Mouse (Mus musculus): ENCODE measurements around the gene Rasip1. TPM values are rescaled to one million over a fixed set of nuclear protein-coding genes. Genes with fewer than 3 reads are reported as not detected.

The Rasip1 gene
- polyA plus RNA-seq, 1 experiment = not detected

DNA sequence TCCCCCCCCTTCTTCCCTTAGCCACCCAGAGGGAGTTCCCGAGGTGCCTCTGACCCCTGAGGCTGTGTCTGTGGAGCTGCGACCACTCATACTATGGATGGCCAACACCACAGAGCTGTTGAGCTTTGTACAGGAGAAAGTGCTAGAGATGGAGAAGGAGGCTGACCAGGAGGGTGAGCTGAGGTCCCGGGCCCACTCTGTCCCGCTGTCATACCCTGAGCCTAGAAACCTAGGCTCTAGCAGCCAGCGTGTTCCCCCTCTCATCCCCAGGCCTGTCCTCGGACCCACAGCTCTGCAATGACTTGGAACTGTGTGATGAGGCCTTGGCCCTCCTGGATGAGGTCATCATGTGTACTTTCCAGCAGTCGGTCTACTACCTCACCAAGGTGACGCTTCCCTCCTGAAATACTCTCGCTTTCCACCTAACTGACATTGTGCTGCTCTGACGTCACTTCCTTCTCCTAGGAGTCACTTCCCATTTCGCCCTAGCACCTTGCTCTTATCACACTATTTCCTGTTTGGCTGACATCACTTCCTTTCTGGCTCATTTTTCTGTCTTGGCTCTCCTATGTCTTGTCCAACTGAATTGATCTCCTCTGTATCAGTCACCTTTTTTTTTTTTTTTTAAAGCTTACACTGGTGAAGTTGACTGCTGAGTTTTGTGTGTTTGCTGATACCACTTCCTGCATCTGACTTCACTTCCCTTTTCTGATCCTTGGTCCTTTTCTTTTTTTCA is 7.8 kb downstream of the Rasip1 start:
- TF ChIP-seq MYOG (IDR thresholded peaks at IDR 0.05; ENCODE audit: control insufficient read depth, extremely low read depth, insufficient read length) (no peak), MAX (IDR thresholded peaks at IDR 0.05) (no peak), CTCF (IDR thresholded peaks at IDR 0.05; ENCODE audit: control insufficient read depth, insufficient read depth, insufficient read length) (no peak), CEBPB (IDR thresholded peaks at IDR 0.05; ENCODE audit: low read depth) (no peak), MYOD1 (IDR thresholded peaks at IDR 0.05; ENCODE audit: control insufficient read depth, insufficient read length, low read depth) (no peak), USF1 (IDR thresholded peaks at IDR 0.05; ENCODE audit: low read depth) (no peak)
- Histone ChIP-seq H3K79me2 (ENCODE audit: control insufficient read depth, insufficient read depth) (no peaks in the 10 kb centered on the region), H3K27me3 (ENCODE audit: control insufficient read depth, insufficient read depth, insufficient read length) (no peaks in the 10 kb centered on the region), H3K79me3 (ENCODE audit: low read depth) (no peaks in the 10 kb centered on the region), H3ac (ENCODE audit: control insufficient read depth, insufficient read length, low read depth) (no peak overlapping the region), H3K36me3 (ENCODE audit: control insufficient read depth, insufficient read depth) (no peaks in the 10 kb centered on the region), H3K4me3 (ENCODE audit: insufficient read depth, poor library complexity, severe bottlenecking) (no peak overlapping the region)

DNA sequence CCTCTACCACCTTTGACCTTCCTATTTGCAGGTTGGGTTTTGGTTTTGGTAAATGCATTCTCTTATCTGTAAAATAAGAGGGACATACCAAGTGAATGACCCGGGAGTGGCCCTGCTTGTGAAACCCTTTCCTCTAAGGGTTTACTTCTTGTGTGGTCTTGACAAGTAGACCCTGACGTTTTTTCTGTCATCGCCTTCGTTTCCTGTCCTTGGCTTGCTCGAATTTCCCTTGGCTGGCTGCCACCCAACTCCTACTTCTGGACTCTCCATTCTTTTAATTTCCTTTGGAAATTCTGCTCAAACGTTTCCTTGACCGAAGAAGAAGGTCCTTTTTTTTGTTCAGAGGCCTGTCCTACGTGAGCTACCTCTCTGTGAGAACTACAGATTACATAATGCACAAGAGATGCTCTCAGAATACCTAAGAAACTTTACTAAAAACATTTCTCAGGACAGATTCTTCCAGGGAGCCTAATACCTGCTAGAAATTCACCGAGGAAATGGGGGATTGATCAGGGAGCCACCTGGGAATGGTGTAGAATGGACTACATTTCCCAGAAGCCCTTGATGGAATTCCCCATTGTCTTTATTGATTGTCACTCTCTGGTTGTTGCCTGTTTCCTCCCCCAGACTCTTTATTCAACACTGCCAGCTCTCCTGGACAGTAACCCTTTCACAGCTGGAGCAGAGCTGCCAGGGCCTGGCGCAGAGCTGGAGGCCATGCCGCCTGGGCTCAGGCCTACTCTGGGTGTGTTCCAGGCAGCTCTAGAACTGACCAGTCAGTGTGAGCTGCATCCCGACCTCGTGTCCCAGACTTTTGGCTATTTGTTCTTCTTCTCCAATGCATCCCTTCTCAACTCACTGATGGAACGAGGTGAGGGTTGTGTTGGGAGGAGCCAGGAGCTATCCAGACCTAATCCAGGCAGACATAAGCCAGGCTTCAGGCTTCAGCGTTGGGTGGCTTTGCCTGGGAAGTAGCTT is 8.7 kb downstream of the Rasip1 start:
- no peaks in the 10 kb centered on the region for H3K79me3 ChIP-seq (ENCODE audit: low read depth)
- no peaks in the 10 kb centered on the region for H3K79me2 ChIP-seq (ENCODE audit: control insufficient read depth, insufficient read depth)
- H3ac ChIP-seq (ENCODE audit: control insufficient read depth, insufficient read length, low read depth) = no peak overlapping the region
- H3K27me3 ChIP-seq (ENCODE audit: control insufficient read depth, insufficient read depth, insufficient read length) = no peaks in the 10 kb centered on the region
- no peaks in the 10 kb centered on the region for H3K36me3 ChIP-seq (ENCODE audit: control insufficient read depth, insufficient read depth)
- no peak overlapping the region for H3K4me3 ChIP-seq (ENCODE audit: insufficient read depth, poor library complexity, severe bottlenecking)
- TF ChIP-seq MAX (IDR thresholded peaks at IDR 0.05) (no peak), CEBPB (IDR thresholded peaks at IDR 0.05; ENCODE audit: low read depth) (no peak), FOSL1 (IDR thresholded peaks at IDR 0.05; ENCODE audit: insufficient read depth, low read length, poor library complexity, severe bottlenecking) (no peak), CTCF (IDR thresholded peaks at IDR 0.05; ENCODE audit: control insufficient read depth, insufficient read depth, insufficient read length) (no peak), MYOD1 (IDR thresholded peaks at IDR 0.05; ENCODE audit: control insufficient read depth, insufficient read length, low read depth) (no peak), MYOG (IDR thresholded peaks at IDR 0.05; ENCODE audit: control insufficient read depth, extremely low read depth, insufficient read length) (no peak), USF1 (IDR thresholded peaks at IDR 0.05; ENCODE audit: low read depth) (no peak)

DNA sequence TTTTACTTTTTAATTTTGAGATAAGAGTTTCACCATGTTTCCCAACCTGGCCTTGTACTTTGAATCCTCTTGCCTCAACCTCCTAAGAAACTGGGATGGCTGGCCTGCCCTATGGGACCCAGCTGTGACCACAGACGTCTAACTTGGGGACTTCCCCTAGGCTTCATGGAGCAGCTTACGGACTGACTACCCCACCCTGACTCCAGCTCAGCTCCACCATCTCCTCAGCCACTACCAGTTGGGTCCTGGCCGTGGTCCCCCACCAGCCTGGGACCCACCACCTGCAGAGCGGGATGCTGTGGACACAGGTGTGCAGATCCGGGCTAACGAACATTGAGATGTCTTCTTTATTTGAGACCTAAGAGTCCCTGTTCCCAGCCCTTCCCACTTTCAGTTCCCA is 10.4 kb downstream of the Rasip1 start:
- Histone ChIP-seq H3ac (ENCODE audit: control insufficient read depth, insufficient read length, low read depth) (no peak overlapping the region), H3K79me2 (ENCODE audit: control insufficient read depth, insufficient read depth) (no peaks in the 10 kb centered on the region), H3K36me3 (ENCODE audit: control insufficient read depth, insufficient read depth) (no peaks in the 10 kb centered on the region), H3K27me3 (ENCODE audit: control insufficient read depth, insufficient read depth, insufficient read length) (no peaks in the 10 kb centered on the region), H3K79me3 (ENCODE audit: low read depth) (no peaks in the 10 kb centered on the region), H3K4me3 (ENCODE audit: insufficient read depth, poor library complexity, severe bottlenecking) (no peak overlapping the region)
- TF ChIP-seq MYOG (IDR thresholded peaks at IDR 0.05; ENCODE audit: control insufficient read depth, extremely low read depth, insufficient read length) = no peak
- TF ChIP-seq FOSL1 (IDR thresholded peaks at IDR 0.05; ENCODE audit: insufficient read depth, low read length, poor library complexity, severe bottlenecking) = no peak
- no peak for TF ChIP-seq MAX (IDR thresholded peaks at IDR 0.05)
- TF ChIP-seq CTCF (IDR thresholded peaks at IDR 0.05; ENCODE audit: control insufficient read depth, insufficient read depth, insufficient read length) = no peak
- TF ChIP-seq MYOD1 (IDR thresholded peaks at IDR 0.05; ENCODE audit: control insufficient read depth, insufficient read length, low read depth) = no peak
- TF ChIP-seq CEBPB (IDR thresholded peaks at IDR 0.05; ENCODE audit: low read depth) = no peak
- no peak for TF ChIP-seq USF1 (IDR thresholded peaks at IDR 0.05; ENCODE audit: low read depth)

DNA sequence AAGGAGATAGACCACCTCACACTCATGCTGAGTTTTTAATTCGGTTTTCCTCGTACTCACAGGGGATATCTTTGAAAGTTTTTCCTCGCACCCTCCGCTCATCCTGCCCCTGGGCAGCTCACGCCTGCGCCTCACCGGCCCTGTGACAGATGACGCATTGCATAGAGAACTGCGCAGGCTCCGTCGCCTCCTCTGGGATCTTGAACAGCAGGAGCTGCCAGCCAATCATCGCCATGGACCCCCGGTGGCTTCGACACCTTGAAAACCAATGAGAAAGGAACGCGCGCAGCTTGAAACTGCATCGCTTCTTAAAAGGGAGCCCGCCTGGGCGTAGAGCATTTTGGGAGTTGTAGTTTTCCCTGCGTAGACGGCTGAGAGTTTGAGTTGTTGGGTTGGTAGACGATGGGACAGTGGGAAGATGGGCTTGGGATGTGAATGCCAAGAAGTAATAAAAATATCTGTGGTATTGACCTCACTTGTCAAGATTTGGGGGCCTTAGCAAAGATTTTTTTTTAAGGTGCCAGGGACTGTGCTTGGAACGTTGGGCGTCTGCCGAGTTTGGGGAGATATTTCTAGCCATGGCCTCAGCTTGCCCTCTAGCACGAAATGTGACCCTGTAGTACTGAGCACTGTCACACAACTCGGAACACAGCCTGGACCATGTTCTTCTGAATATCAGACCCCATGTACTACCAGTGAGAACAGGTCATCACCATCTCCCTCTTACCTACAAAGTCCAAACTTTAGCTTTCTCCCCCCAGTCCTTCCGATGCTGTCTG is 11.5 kb downstream of the Rasip1 start:
- no peak overlapping the region for H3ac ChIP-seq (ENCODE audit: control insufficient read depth, insufficient read length, low read depth)
- H3K36me3 ChIP-seq (ENCODE audit: control insufficient read depth, insufficient read depth) = no peaks in the 10 kb centered on the region
- TF ChIP-seq MYOD1 (IDR thresholded peaks at IDR 0.05; ENCODE audit: control insufficient read depth, insufficient read length, low read depth) (no peak), MYOG (IDR thresholded peaks at IDR 0.05; ENCODE audit: control insufficient read depth, extremely low read depth, insufficient read length) (no peak), FOSL1 (IDR thresholded peaks at IDR 0.05; ENCODE audit: insufficient read depth, low read length, poor library complexity, severe bottlenecking) (no peak), CTCF (IDR thresholded peaks at IDR 0.05; ENCODE audit: control insufficient read depth, insufficient read depth, insufficient read length) (no peak), CEBPB (IDR thresholded peaks at IDR 0.05; ENCODE audit: low read depth) (no peak), MAX (IDR thresholded peaks at IDR 0.05) (no peak), USF1 (IDR thresholded peaks at IDR 0.05; ENCODE audit: low read depth) (no peak)
- no peak overlapping the region for H3K4me3 ChIP-seq (ENCODE audit: insufficient read depth, poor library complexity, severe bottlenecking)
- no peaks in the 10 kb centered on the region for H3K79me2 ChIP-seq (ENCODE audit: control insufficient read depth, insufficient read depth)
- H3K27me3 ChIP-seq (ENCODE audit: control insufficient read depth, insufficient read depth, insufficient read length) = no peaks in the 10 kb centered on the region
- no peaks in the 10 kb centered on the region for H3K79me3 ChIP-seq (ENCODE audit: low read depth)

DNA sequence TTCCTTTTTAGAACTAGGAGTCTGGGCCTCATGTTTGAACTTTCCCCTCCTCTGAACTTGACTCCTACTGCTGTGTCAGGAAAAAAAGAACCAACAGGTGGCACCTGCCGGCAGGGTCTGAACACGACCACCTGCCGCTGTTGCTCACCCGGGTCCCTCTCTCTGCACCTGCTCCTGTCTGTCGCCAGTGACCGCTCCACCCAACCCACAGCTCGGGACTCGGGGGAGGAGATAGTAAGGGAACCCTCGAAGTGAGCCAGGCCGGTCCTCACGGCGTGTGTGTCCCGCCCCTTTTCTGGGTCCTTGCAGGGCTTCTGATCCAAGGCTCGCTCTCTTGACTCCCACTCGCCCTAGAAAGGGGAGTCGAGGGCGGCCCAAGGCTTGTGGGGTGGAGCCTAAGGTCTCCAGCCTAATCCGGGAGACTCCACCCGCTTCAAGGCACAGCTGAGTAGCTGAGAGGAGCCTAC is 12.3 kb downstream of the Rasip1 start, which contains the start of gene Mamstr:
Gene Mamstr, plus strand, starts transcription at position 417 of the 467 bp plus-strand sequence.
- no peaks in the 10 kb centered on the region for H3K27me3 ChIP-seq (ENCODE audit: control insufficient read depth, insufficient read depth, insufficient read length)
- no peak within 1 kb of the TSS for H3ac ChIP-seq (ENCODE audit: control insufficient read depth, insufficient read length, low read depth)
- H3K79me2 ChIP-seq (ENCODE audit: control insufficient read depth, insufficient read depth) = no peaks in the 10 kb centered on the region
- no peak within 1 kb of the TSS for H3K4me3 ChIP-seq (ENCODE audit: insufficient read depth, poor library complexity, severe bottlenecking)
- peak; percentile 99 for TF ChIP-seq MYOD1 (IDR thresholded peaks at IDR 0.05; ENCODE audit: control insufficient read depth, insufficient read length, low read depth)
- no peak for TF ChIP-seq CTCF (IDR thresholded peaks at IDR 0.05; ENCODE audit: control insufficient read depth, insufficient read depth, insufficient read length)
- no peaks in the 10 kb centered on the region for H3K36me3 ChIP-seq (ENCODE audit: control insufficient read depth, insufficient read depth)
- H3K79me3 ChIP-seq (ENCODE audit: low read depth) = no peaks in the 10 kb centered on the region
